Mouse (Mus musculus) heart, postnatal 4 days (tissue): ENCODE results near the gene Gjb4. TPM values are rescaled to one million over a fixed set of nuclear protein-coding genes. Genes with fewer than 3 reads are reported as not detected.

Experiments
- DNase-seq: peaks from one replicate; pipeline ENCODE4 v3.0.0; 2021
- total RNA-seq, 2 experiments: library from RNA; stranded (reverse); gene quantifications; 2 replicates each; pipeline ENCODE4 v1.2.3; 2021

Gjb4 gene
- total RNA-seq, 2 experiments from 2014 or later: not detected

DNA sequence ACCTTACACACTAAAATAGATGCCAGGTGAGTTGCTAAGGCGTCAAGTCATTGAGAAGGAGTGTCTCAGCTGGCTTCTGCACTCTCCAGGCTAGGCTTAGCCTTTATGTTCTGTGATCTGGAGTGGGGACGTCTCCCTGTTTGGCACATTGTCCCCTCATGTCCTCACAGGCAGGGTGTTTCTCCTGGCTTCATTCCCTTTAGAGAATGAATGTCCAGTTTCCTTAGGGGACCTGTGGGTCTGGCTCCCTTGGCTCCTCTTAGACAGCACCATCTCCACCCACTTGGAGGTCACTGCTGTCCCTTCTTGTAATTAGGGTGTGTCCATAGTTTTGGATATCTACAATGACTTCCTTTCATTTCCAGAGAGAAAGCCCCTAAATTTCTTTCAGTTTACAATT is 47.0 kb downstream of the Gjb4 start:
- DNase-seq: no peak

DNA sequence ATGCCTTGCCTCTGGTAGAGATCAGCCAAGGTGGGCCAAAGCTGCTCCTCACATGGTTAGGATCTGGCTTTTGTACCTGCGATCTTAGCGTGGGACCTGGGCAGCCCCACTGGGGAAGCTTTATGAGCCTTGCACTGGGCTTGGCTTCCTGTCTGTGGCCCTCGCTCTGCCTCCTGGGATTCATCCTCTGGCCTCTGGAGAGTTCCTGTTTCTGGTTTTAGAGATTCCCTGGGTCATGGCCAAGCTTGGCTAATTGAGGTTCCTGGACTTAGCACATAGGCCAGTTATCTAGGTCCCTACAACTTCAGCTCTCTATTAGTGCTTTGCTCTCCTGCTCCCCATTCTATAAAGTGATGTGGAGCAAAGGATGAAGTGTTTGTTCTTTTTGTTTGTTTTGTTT is 50.1 kb downstream of the Gjb4 start:
- peak; percentile 36 for DNase-seq

Other genes starting within 250 kb of the Gjb4 start
- 1 to 10 TPM; 2.0 to 3.7 TPM for gene Tmem35b, start 230.4 kb downstream of the Gjb4 start, total RNA-seq
- under 1 TPM; 0.65 to 0.98 TPM for gene Dlgap3, start 184.9 kb downstream of the Gjb4 start, total RNA-seq
- 10 to 100 TPM; 37.0 to 42.3 TPM for gene Smim12, start 110.3 kb downstream of the Gjb4 start, total RNA-seq
- 10 to 100 TPM; 25.3 to 27.4 TPM for gene Gja4, start 40.0 kb downstream of the Gjb4 start, total RNA-seq
- under 1 TPM in 1 of 2 experiments, not detected in 1; 0.43 TPM for gene Gjb3, start 23.2 kb downstream of the Gjb4 start, total RNA-seq
- under 1 TPM; 0.50 to 0.54 TPM for gene Gjb5, start 4.1 kb upstream of the Gjb4 start, total RNA-seq